Mouse (Mus musculus): ENCODE results near the gene Tmem201. TPM values are rescaled to one million over a fixed set of nuclear protein-coding genes. Genes with fewer than 3 reads are reported as not detected.

Tmem201 gene
- polyA plus RNA-seq, 1 experiment = 19.6 TPM

GRCm38 (mm10) chr4:149705941-149706340 lies 31.9 kb downstream of the Tmem201 start:
- H3K4me1 ChIP-seq (ENCODE audit: control insufficient read depth, insufficient read depth, low read length) = no peaks in the 10 kb centered on the region
- TF ChIP-seq POLR2A (IDR thresholded peaks at IDR 0.05; ENCODE audit: low read depth, low read length) (no peak), CTCF (IDR thresholded peaks at IDR 0.05; ENCODE audit: borderline replicate concordance, insufficient read depth, low read length) (no peak)
- no peak overlapping the region for H3K27ac ChIP-seq (ENCODE audit: insufficient read depth, low read length)
- H3K4me3 ChIP-seq (ENCODE audit: insufficient read depth, low read length) = no peak overlapping the region

DNA sequence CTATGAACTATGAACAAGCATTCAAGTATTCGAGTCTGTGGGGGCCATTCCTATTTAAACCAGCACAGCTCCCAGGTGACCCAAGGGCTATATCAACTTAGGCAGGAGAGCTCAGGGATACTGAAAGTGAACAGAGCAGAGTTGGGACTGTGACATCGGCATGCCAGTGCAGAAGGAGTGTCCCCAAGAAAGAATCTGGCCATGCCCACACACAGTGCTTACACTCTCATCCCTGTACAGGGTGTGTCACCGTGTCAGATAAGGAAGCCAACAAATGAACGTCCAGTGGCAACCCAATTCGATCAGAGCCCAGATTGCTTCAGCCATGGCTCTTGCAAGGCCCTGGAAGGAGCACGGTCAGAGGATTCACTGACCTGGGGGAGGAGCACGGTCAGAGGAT lies 32.5 kb downstream of the Tmem201 start:
- no peak overlapping the region for H3K4me3 ChIP-seq (ENCODE audit: insufficient read depth, low read length)
- TF ChIP-seq CTCF (IDR thresholded peaks at IDR 0.05; ENCODE audit: borderline replicate concordance, insufficient read depth, low read length) (no peak), POLR2A (IDR thresholded peaks at IDR 0.05; ENCODE audit: low read depth, low read length) (no peak)
- no peaks in the 10 kb centered on the region for H3K4me1 ChIP-seq (ENCODE audit: control insufficient read depth, insufficient read depth, low read length)
- H3K27ac ChIP-seq (ENCODE audit: insufficient read depth, low read length) = no peak overlapping the region

DNA sequence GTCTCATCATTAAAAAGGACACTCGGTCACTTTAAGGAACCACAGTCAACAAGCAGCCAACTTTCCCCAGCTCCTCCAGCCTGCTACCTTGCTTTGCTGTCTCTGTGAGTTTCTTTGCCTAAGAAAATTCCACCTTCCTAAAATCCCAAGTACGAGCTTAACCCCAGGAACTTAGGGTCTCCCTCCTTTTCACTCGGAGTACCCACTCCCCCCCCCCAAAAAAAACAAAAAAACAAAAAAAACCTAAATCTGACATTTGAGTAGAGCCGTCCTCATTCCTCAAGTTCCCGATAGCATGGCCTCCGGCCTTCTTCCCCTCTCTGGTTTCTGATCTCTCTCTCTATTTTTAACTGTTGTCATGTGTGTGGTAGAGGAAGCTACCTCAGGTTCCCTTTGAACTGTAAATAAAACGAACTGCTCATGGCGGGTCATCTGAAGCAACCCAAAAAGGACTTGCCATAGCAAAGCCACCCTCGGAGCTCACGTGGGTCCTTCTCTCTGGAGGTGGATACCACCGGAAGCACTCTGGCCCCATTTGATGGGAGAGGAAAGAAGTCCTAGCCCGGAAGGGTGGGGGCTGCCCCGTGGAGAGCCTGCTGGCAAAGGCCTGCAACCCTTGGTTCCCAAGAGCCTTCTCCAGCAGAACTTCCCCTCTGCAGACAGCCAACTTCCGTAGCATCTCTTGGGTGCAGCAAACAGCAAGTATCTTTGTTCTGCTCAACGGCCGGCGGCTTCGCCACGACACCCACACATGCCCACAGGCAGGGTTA lies 35.4 kb downstream of the Tmem201 start, which contains the start of gene Pik3cd:
Pik3cd (minus strand) TSS at position 362 of the 770 bp plus-strand sequence.
- Histone ChIP-seq H3K27ac (ENCODE audit: insufficient read depth, low read length) (no peak within 1 kb of the TSS), H3K4me3 (ENCODE audit: insufficient read depth, low read length) (no peak within 1 kb of the TSS), H3K4me1 (ENCODE audit: control insufficient read depth, insufficient read depth, low read length) (no peaks in the 10 kb centered on the region)
- TF ChIP-seq CTCF (IDR thresholded peaks at IDR 0.05; ENCODE audit: borderline replicate concordance, insufficient read depth, low read length) = no peak
- no peak for TF ChIP-seq POLR2A (IDR thresholded peaks at IDR 0.05; ENCODE audit: low read depth, low read length)

GRCm38 (mm10) chr4:149701426-149702209 lies 36.2 kb downstream of the Tmem201 start:
- no peak overlapping the region for H3K27ac ChIP-seq (ENCODE audit: insufficient read depth, low read length)
- H3K4me1 ChIP-seq (ENCODE audit: control insufficient read depth, insufficient read depth, low read length) = no peaks in the 10 kb centered on the region
- no peak overlapping the region for H3K4me3 ChIP-seq (ENCODE audit: insufficient read depth, low read length)
- no peak for TF ChIP-seq POLR2A (IDR thresholded peaks at IDR 0.05; ENCODE audit: low read depth, low read length)
- no peak for TF ChIP-seq CTCF (IDR thresholded peaks at IDR 0.05; ENCODE audit: borderline replicate concordance, insufficient read depth, low read length)

- Histone ChIP-seq H3K4me1 (ENCODE audit: control insufficient read depth, insufficient read depth, low read length) (no peaks in the 10 kb centered on the region), H3K27ac (ENCODE audit: insufficient read depth, low read length) (no peak overlapping the region), H3K4me3 (ENCODE audit: insufficient read depth, low read length) (no peak overlapping the region)
- TF ChIP-seq POLR2A (IDR thresholded peaks at IDR 0.05; ENCODE audit: low read depth, low read length) (no peak), CTCF (IDR thresholded peaks at IDR 0.05; ENCODE audit: borderline replicate concordance, insufficient read depth, low read length) (no peak)
Measured at GRCm38 (mm10) chr4:149699953-149700352, 37.9 kb downstream of the Tmem201 start.

DNA sequence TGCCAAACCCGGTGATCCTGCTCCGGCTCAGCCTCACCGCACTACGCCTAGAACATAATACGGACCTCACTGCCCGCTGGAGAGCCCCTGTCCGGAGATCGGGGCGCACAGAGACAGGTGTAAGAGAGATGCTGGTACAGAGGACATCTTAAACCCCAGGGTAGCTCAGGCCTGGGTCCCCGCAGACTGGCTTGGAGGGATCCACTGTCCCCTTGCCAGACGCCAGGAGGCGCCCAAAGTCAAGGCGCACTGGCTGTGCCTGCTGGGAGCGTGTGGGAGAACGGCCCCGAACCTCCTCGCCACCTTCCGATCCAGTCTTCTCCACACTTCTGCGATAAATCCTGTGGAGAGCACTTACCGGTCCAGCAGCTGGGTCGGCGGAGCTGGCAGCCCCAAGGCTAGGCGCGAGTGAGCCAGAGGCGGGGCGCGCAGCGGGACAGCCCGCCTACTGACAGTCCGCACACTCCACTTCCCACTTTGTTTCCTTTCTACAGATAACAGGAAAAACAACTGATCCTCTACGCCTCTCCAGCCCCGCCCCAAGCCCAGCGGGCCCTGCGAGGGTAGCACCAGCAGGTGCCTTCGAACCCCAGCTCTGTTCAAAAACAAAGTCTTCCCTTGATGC lies 39.5 kb downstream of the Tmem201 start:
- Histone ChIP-seq H3K4me1 (ENCODE audit: control insufficient read depth, insufficient read depth, low read length) (no peaks in the 10 kb centered on the region), H3K27ac (ENCODE audit: insufficient read depth, low read length) (no peak overlapping the region), H3K4me3 (ENCODE audit: insufficient read depth, low read length) (peak overlapping the region; percentile 49)
- TF ChIP-seq POLR2A (IDR thresholded peaks at IDR 0.05; ENCODE audit: low read depth, low read length) (no peak), CTCF (IDR thresholded peaks at IDR 0.05; ENCODE audit: borderline replicate concordance, insufficient read depth, low read length) (peak; percentile 74)

DNA sequence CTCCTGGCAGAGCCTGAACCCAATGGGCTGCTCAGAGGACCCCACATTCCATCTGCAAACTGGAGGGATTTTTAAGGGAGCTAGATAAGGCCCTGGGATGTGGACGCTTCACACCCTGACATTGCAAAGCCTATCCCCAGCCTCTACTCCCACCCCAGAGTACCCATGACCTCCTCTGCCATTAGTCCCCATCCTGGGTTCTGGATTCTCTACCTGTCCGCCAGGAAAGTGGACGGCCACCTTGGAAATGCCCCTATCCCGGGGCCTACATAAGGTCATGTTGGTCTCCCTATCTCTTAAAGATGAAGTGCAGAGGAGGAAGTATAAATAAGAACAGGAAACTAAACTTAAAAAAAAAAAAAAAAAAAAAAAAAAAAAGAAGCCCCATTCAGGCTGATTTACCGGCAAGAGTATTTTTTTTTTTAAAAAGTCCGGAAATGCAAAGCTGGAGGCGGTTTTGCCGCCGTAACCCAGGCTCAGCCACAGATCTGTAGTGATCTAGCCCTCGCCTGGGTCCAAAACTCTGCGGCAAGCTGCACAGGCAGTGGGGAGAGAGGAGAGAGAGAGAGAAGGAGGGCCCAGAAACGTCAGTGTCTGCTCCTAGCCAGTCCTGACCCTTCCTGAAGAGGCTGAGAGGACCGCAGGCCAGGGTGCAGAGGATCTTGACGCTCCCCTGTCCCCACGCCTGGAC lies 40.2 kb downstream of the Tmem201 start:
- no peaks in the 10 kb centered on the region for H3K4me1 ChIP-seq (ENCODE audit: control insufficient read depth, insufficient read depth, low read length)
- H3K27ac ChIP-seq (ENCODE audit: insufficient read depth, low read length) = no peak overlapping the region
- TF ChIP-seq CTCF (IDR thresholded peaks at IDR 0.05; ENCODE audit: borderline replicate concordance, insufficient read depth, low read length) (no peak), POLR2A (IDR thresholded peaks at IDR 0.05; ENCODE audit: low read depth, low read length) (no peak)
- H3K4me3 ChIP-seq (ENCODE audit: insufficient read depth, low read length) = peak overlapping the region; percentile 49

- Histone ChIP-seq H3K4me1 (ENCODE audit: control insufficient read depth, insufficient read depth, low read length) (no peaks in the 10 kb centered on the region), H3K4me3 (ENCODE audit: insufficient read depth, low read length) (no peak overlapping the region), H3K27ac (ENCODE audit: insufficient read depth, low read length) (no peak overlapping the region)
- no peak for TF ChIP-seq CTCF (IDR thresholded peaks at IDR 0.05; ENCODE audit: borderline replicate concordance, insufficient read depth, low read length)
- TF ChIP-seq POLR2A (IDR thresholded peaks at IDR 0.05; ENCODE audit: low read depth, low read length) = no peak
Measured at GRCm38 (mm10) chr4:149696189-149696971, 41.5 kb downstream of the Tmem201 start.

GRCm38 (mm10) chr4:149691368-149691767 lies 46.5 kb downstream of the Tmem201 start:
- Histone ChIP-seq H3K27ac (ENCODE audit: insufficient read depth, low read length) (no peak overlapping the region), H3K4me1 (ENCODE audit: control insufficient read depth, insufficient read depth, low read length) (no peaks in the 10 kb centered on the region), H3K4me3 (ENCODE audit: insufficient read depth, low read length) (no peak overlapping the region)
- no peak for TF ChIP-seq CTCF (IDR thresholded peaks at IDR 0.05; ENCODE audit: borderline replicate concordance, insufficient read depth, low read length)
- no peak for TF ChIP-seq POLR2A (IDR thresholded peaks at IDR 0.05; ENCODE audit: low read depth, low read length)

Data from embryonic fibroblast, embryonic 13.5 days (primary cell).